Mouse (Mus musculus) forebrain, embryonic 15.5 days (tissue): ENCODE measurements around the gene Tmcc1. TPM values are rescaled to one million over a fixed set of nuclear protein-coding genes. Genes with fewer than 3 reads are reported as not detected.

Experiments used
- ATAC-seq: fragments of 200-750 bp; cut with Nextera tagmentation; replicated peaks from 2 replicates; pipeline ENCODE4 v1.8.0; 2017; ENCODE audit warnings: mild to moderate bottlenecking, moderate TSS enrichment, moderate library complexity
- H3K27ac ChIP-seq: fragments of 300-500 bp; sonication (generic); replicated peaks from 2 replicates; pipeline ENCODE4 v1.5.1; 2015; ENCODE audit warnings: mild to moderate bottlenecking, inconsistent platforms
- H3K27me3 ChIP-seq: fragments of 300-500 bp; sonication (generic); 2 replicates; pipeline ENCODE4 v1.6.1; 2015; ENCODE audit warnings: inconsistent platforms
- H3K36me3 ChIP-seq: fragments of 300-500 bp; sonication (generic); 2 replicates; pipeline ENCODE4 v1.6.1; 2015; ENCODE audit warnings: mild to moderate bottlenecking, inconsistent platforms
- H3K4me1 ChIP-seq: fragments of 300-500 bp; sonication (generic); 2 replicates; pipeline ENCODE4 v1.6.1; 2015; ENCODE audit warnings: inconsistent platforms
- H3K4me2 ChIP-seq: fragments of 300-500 bp; sonication (generic); replicated peaks from 2 replicates; pipeline ENCODE4 v1.6.1; 2015; ENCODE audit warnings: mild to moderate bottlenecking, inconsistent platforms
- H3K4me3 ChIP-seq: fragments of 300-500 bp; sonication (generic); 2 replicates; pipeline ENCODE4 v1.5.1; 2015; ENCODE audit warnings: mild to moderate bottlenecking, inconsistent platforms
- H3K9ac ChIP-seq: fragments of 300-500 bp; sonication (generic); replicated peaks from 2 replicates; pipeline ENCODE4 v1.6.1; 2015; ENCODE audit warnings: mild to moderate bottlenecking, inconsistent platforms
- H3K9me3 ChIP-seq: fragments of 300-500 bp; sonication (generic); 2 replicates; pipeline ENCODE4 v1.6.1; 2016; ENCODE audit warnings: inconsistent platforms
- WGBS: fragments of 180-500 bp; shearing (Covaris S2); methylation state at CpG from one replicate; pipeline ENCODE4 v1.1.7; 2015; ENCODE audit warnings: mixed read lengths; 5-methylcytosine and 5-hydroxymethylcytosine counted together
- polyA plus RNA-seq: library from polyadenylated mRNA; unstranded; fragments of >200 nt; fragmentation: Nextera tagmentation; extraction: Ambion mirVana; gene quantifications from 2 replicates; pipeline ENCODE4 v1.2.1, GENCODE M21; 2015

The Tmcc1 gene
- polyA plus RNA-seq, 1 experiment from 2014 or later, result 36.5 TPM

GRCm38 (mm10) chr6:116106967-116107470 is 86.3 kb downstream of the Tmcc1 start:
- 3% methylated on average over 6 of the region's 6 CpGs for WGBS
- peak overlapping the region; percentile 63 for H3K4me3 ChIP-seq
- peak; percentile 41 for ATAC-seq
- H3K27me3 ChIP-seq, result no peaks in the 10 kb centered on the region
- no peaks in the 10 kb centered on the region for H3K9me3 ChIP-seq
- peaks cover 41% of the 10 kb centered on the region for H3K4me1 ChIP-seq
- peak overlapping the region; percentile 76 for H3K9ac ChIP-seq
- H3K4me2 ChIP-seq, result peak overlapping the region; percentile 76
- peak overlapping the region; percentile 91 for H3K27ac ChIP-seq
- no peaks in the 10 kb centered on the region for H3K36me3 ChIP-seq

GRCm38 (mm10) chr6:116097579-116097978 is 95.7 kb downstream of the Tmcc1 start:
- H3K36me3 ChIP-seq, result no peaks in the 10 kb centered on the region
- H3K27ac ChIP-seq, result no peak overlapping the region
- no peak for ATAC-seq
- WGBS, result 95% methylated on average over 2 of the region's 2 CpGs
- no peaks in the 10 kb centered on the region for H3K27me3 ChIP-seq
- no peaks in the 10 kb centered on the region for H3K4me1 ChIP-seq
- H3K4me2 ChIP-seq, result no peak overlapping the region
- H3K9me3 ChIP-seq, result no peaks in the 10 kb centered on the region
- H3K9ac ChIP-seq, result no peak overlapping the region
- H3K4me3 ChIP-seq, result no peak overlapping the region

GRCm38 (mm10) chr6:116089402-116089801 is 103.9 kb downstream of the Tmcc1 start:
- Histone ChIP-seq H3K9me3 (no peaks in the 10 kb centered on the region), H3K27ac (no peak overlapping the region), H3K4me1 (no peaks in the 10 kb centered on the region), H3K4me3 (no peak overlapping the region), H3K4me2 (no peak overlapping the region), H3K9ac (no peak overlapping the region), H3K36me3 (no peaks in the 10 kb centered on the region), H3K27me3 (no peaks in the 10 kb centered on the region)
- ATAC-seq, result no peak

GRCm38 (mm10) chr6:116086036-116086435 is 107.2 kb downstream of the Tmcc1 start:
- Histone ChIP-seq H3K27me3 (no peaks in the 10 kb centered on the region), H3K4me2 (no peak overlapping the region), H3K4me3 (no peak overlapping the region), H3K9ac (no peak overlapping the region), H3K4me1 (no peaks in the 10 kb centered on the region; the same call in 1 of the 2 replicates), H3K9me3 (no peaks in the 10 kb centered on the region), H3K36me3 (no peaks in the 10 kb centered on the region), H3K27ac (no peak overlapping the region)
- 100% methylated on average over 1 of the region's 1 CpGs for WGBS
- ATAC-seq, result no peak

- Histone ChIP-seq H3K27me3 (no peaks in the 10 kb centered on the region), H3K36me3 (no peaks in the 10 kb centered on the region), H3K4me2 (no peak overlapping the region), H3K9ac (no peak overlapping the region), H3K4me1 (no peaks in the 10 kb centered on the region; the same call in 1 of the 2 replicates), H3K9me3 (no peaks in the 10 kb centered on the region), H3K27ac (no peak overlapping the region), H3K4me3 (no peak overlapping the region)
- no peak for ATAC-seq
- 75% methylated on average over 1 of the region's 1 CpGs for WGBS
These were observed 111.0 kb downstream of the Tmcc1 start for GRCm38 (mm10) chr6:116082239-116082638.

- WGBS, result 55% methylated on average over 2 of the region's 2 CpGs
- H3K4me1 ChIP-seq, result no peaks in the 10 kb centered on the region; the same call in 1 of the 2 replicates
- no peak overlapping the region for H3K4me2 ChIP-seq
- H3K9ac ChIP-seq, result no peak overlapping the region
- no peak overlapping the region for H3K4me3 ChIP-seq
- H3K27me3 ChIP-seq, result no peaks in the 10 kb centered on the region
- no peak overlapping the region for H3K27ac ChIP-seq
- ATAC-seq, result no peak
- no peaks in the 10 kb centered on the region for H3K36me3 ChIP-seq
- H3K9me3 ChIP-seq, result no peaks in the 10 kb centered on the region
These were observed 111.9 kb downstream of the Tmcc1 start for GRCm38 (mm10) chr6:116081375-116081774.

GRCm38 (mm10) chr6:116080756-116081155 is 112.5 kb downstream of the Tmcc1 start:
- no peaks in the 10 kb centered on the region for H3K9me3 ChIP-seq
- no peak overlapping the region for H3K27ac ChIP-seq
- H3K4me1 ChIP-seq, result no peaks in the 10 kb centered on the region; the same call in 1 of the 2 replicates
- no peak for ATAC-seq
- H3K9ac ChIP-seq, result no peak overlapping the region
- no peak overlapping the region for H3K4me3 ChIP-seq
- no peaks in the 10 kb centered on the region for H3K27me3 ChIP-seq
- H3K4me2 ChIP-seq, result no peak overlapping the region
- H3K36me3 ChIP-seq, result no peaks in the 10 kb centered on the region
- WGBS, result 80% methylated on average over 5 of the region's 5 CpGs

GRCm38 (mm10) chr6:116077608-116078007 is 115.7 kb downstream of the Tmcc1 start:
- Histone ChIP-seq H3K27me3 (no peaks in the 10 kb centered on the region), H3K4me1 (peaks cover 10% of the 10 kb centered on the region), H3K27ac (no peak overlapping the region), H3K4me3 (no peak overlapping the region), H3K9ac (no peak overlapping the region), H3K4me2 (no peak overlapping the region), H3K36me3 (no peaks in the 10 kb centered on the region), H3K9me3 (no peaks in the 10 kb centered on the region)
- no peak for ATAC-seq
- WGBS, result 76% methylated on average over 3 of the region's 3 CpGs

GRCm38 (mm10) chr6:116074892-116075291 is 118.4 kb downstream of the Tmcc1 start:
- Histone ChIP-seq H3K4me2 (no peak overlapping the region), H3K4me3 (no peak overlapping the region), H3K9me3 (no peaks in the 10 kb centered on the region), H3K9ac (no peak overlapping the region), H3K36me3 (no peaks in the 10 kb centered on the region), H3K4me1 (peaks cover 15% of the 10 kb centered on the region), H3K27me3 (no peaks in the 10 kb centered on the region), H3K27ac (no peak overlapping the region)
- ATAC-seq, result no peak

- Histone ChIP-seq H3K9ac (no peak overlapping the region), H3K4me1 (peaks cover 15% of the 10 kb centered on the region), H3K9me3 (no peaks in the 10 kb centered on the region), H3K27me3 (no peaks in the 10 kb centered on the region), H3K36me3 (no peaks in the 10 kb centered on the region), H3K4me3 (no peak overlapping the region), H3K27ac (no peak overlapping the region), H3K4me2 (no peak overlapping the region)
- 90% methylated on average over 4 of the region's 4 CpGs for WGBS
- ATAC-seq, result no peak
These were observed 119.7 kb downstream of the Tmcc1 start for GRCm38 (mm10) chr6:116073610-116074009.

- Histone ChIP-seq H3K36me3 (no peaks in the 10 kb centered on the region), H3K27ac (peak overlapping the region; percentile 49), H3K9ac (no peak overlapping the region), H3K4me3 (no peak overlapping the region), H3K9me3 (no peaks in the 10 kb centered on the region), H3K4me2 (no peak overlapping the region), H3K27me3 (no peaks in the 10 kb centered on the region), H3K4me1 (peaks cover 15% of the 10 kb centered on the region)
- WGBS, result 84% methylated on average over 8 of the region's 8 CpGs
- no peak for ATAC-seq
These were observed 120.5 kb downstream of the Tmcc1 start for GRCm38 (mm10) chr6:116072746-116073261.

- H3K4me3 ChIP-seq, result no peak overlapping the region
- no peaks in the 10 kb centered on the region for H3K36me3 ChIP-seq
- peak overlapping the region; percentile 49 for H3K27ac ChIP-seq
- no peak for ATAC-seq
- H3K4me1 ChIP-seq, result peaks cover 15% of the 10 kb centered on the region
- H3K9me3 ChIP-seq, result no peaks in the 10 kb centered on the region
- WGBS, result 43% methylated on average over 6 of the region's 6 CpGs
- no peak overlapping the region for H3K4me2 ChIP-seq
- no peak overlapping the region for H3K9ac ChIP-seq
- no peaks in the 10 kb centered on the region for H3K27me3 ChIP-seq
These were observed 121.0 kb downstream of the Tmcc1 start for GRCm38 (mm10) chr6:116072221-116072745.

GRCm38 (mm10) chr6:116071781-116072180 is 121.5 kb downstream of the Tmcc1 start:
- H3K27me3 ChIP-seq, result no peaks in the 10 kb centered on the region
- no peaks in the 10 kb centered on the region for H3K9me3 ChIP-seq
- no peak overlapping the region for H3K4me3 ChIP-seq
- no peak overlapping the region for H3K9ac ChIP-seq
- no peak for ATAC-seq
- H3K36me3 ChIP-seq, result no peaks in the 10 kb centered on the region
- no peak overlapping the region for H3K27ac ChIP-seq
- 95% methylated on average over 2 of the region's 2 CpGs for WGBS
- H3K4me1 ChIP-seq, result peaks cover 15% of the 10 kb centered on the region
- no peak overlapping the region for H3K4me2 ChIP-seq
